Mouse (Mus musculus) heart, postnatal 0 days (tissue): Measurements from ENCODE around the gene Cramp1l.

Experiments used
- CTCF ChIP-seq: IDR thresholded peaks from 2 replicates; pipeline ENCODE4 v1.5.1; 2016; ENCODE audit warnings: antibody characterized with exemption, control low read depth, low read depth
- EP300 ChIP-seq: IDR thresholded peaks from 2 replicates; pipeline ENCODE4 v1.6.1; 2016; ENCODE audit warnings: antibody characterized with exemption, low read depth

DNA sequence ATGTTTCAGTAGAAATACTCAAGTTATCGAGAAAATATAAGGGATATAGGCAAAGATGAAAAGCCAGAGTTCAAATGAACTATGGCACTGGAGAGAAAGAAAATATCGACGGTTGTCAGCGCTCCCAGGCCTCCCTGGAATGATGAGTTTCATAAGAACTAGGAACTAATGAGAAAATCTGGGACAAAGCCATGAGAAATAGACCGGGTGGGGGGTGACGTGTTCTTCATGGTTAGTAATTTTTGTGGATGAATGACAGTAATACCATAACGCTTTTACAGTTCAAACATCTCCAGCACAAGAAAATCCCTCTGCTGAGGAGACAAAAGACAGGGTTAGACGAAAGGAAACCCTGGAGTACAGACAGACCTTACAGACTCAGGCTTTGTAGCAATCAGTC, 56.2 kb downstream of the Cramp1l start:
- TF ChIP-seq EP300 (no peak), CTCF (no peak)
